Mouse (Mus musculus): ENCODE results near the gene Itgb5. TPM values are rescaled to one million over a fixed set of nuclear protein-coding genes. Genes with fewer than 3 reads are reported as not detected.

The Itgb5 gene
- polyA plus RNA-seq, 2 experiments: 10.8 to 14.1 TPM

DNA sequence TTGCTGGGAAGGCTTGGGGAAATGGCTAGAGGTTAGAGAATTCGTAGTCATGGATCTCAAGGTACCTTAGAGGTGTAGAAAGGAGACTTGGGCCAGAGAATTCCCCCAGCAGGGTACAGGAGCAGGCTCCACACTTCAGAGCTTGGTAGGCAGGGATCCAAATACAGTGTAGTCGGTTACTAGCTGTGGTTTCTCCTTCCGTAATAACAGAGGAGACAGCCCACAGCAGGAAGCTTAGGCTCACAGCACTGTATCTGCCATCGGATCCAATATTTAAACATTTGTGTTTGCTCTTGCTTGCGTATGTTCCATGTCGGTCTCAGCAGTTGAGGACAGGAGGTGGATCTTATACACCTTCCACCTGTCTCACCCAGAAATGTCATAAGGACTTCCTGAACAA lies 33.6 kb upstream of the Itgb5 start:
- no peak for DNase-seq (ENCODE audit: low read depth in 3 of 3, low spot score in 3 of 3)
- Histone ChIP-seq H3K27ac (no peak overlapping the region), H3K4me1 (replicated peaks; ENCODE audit: control insufficient read depth in 2 of 2, insufficient read depth in 2 of 2, low read length in 1 of 2) (peaks cover 4 to 17% of the 10 kb centered on the region in 2 experiments; a peak in 3 of 4 replicates), H3K9me3 (ENCODE audit: control insufficient read depth, low read length) (no peaks in the 10 kb centered on the region), H3K9ac (replicated peaks) (no peak overlapping the region), H3K36me3 (replicated peaks; ENCODE audit: control insufficient read depth, insufficient read depth, low read depth) (no peaks in the 10 kb centered on the region), H3K4me2 (ENCODE audit: low read depth) (no peak overlapping the region), H3K4me3 (ENCODE audit: insufficient read depth in 1 of 2, low read depth in 2 of 2, low read length in 2 of 2) (no peak overlapping the region), H3K27me3 (ENCODE audit: control insufficient read depth, insufficient read depth, low read length) (no peaks in the 10 kb centered on the region)
- no peak for ATAC-seq (ENCODE audit: insufficient read depth)
- TF ChIP-seq EP300 (IDR thresholded peaks at IDR 0.05; ENCODE audit: low read depth) (no peak), CTCF (IDR thresholded peaks at IDR 0.05; ENCODE audit: low read depth) (no peak)
- 13% methylated on average over 6 of the region's 6 CpGs for WGBS (ENCODE audit: insufficient replicate concordance)

DNA sequence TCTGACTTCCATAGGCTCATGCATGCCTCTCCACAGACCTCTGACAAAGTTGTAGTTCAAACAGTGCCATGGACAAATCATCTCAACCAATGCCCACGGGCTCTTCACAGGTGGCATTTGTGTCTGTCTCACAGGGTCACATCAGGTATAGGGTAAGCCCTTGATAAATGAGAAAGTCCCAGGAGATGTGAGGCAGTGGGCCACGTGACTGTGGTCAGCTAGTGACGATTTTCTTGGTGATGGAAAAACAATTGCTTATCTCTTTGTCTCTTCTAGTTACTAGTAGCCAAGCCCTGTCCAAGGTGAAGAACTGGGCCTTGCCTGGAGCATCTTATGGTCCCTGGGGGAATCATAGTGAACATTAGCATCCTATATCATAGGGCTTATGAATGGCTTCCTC lies 32.7 kb upstream of the Itgb5 start:
- 40% methylated on average over 3 of the region's 3 CpGs for WGBS (ENCODE audit: insufficient replicate concordance)
- no peak overlapping the region for H3K4me2 ChIP-seq (ENCODE audit: low read depth)
- no peaks in the 10 kb centered on the region for H3K27me3 ChIP-seq (ENCODE audit: control insufficient read depth, insufficient read depth, low read length)
- no peaks in the 10 kb centered on the region for H3K36me3 ChIP-seq (replicated peaks; ENCODE audit: control insufficient read depth, insufficient read depth, low read depth)
- no peak for ATAC-seq (ENCODE audit: insufficient read depth)
- no peak for DNase-seq (ENCODE audit: low read depth in 3 of 3, low spot score in 3 of 3)
- H3K9ac ChIP-seq (replicated peaks): no peak overlapping the region
- no peak overlapping the region for H3K4me3 ChIP-seq (ENCODE audit: insufficient read depth in 1 of 2, low read depth in 2 of 2, low read length in 2 of 2)
- H3K9me3 ChIP-seq (ENCODE audit: control insufficient read depth, low read length): no peaks in the 10 kb centered on the region
- TF ChIP-seq EP300 (IDR thresholded peaks at IDR 0.05; ENCODE audit: low read depth) (no peak), CTCF (IDR thresholded peaks at IDR 0.05; ENCODE audit: low read depth) (no peak)
- H3K27ac ChIP-seq: no peak overlapping the region
- H3K4me1 ChIP-seq (replicated peaks; ENCODE audit: control insufficient read depth in 2 of 2, insufficient read depth in 2 of 2, low read length in 1 of 2): peaks cover 4 to 17% of the 10 kb centered on the region in 2 experiments; a peak in 3 of 4 replicates

DNA sequence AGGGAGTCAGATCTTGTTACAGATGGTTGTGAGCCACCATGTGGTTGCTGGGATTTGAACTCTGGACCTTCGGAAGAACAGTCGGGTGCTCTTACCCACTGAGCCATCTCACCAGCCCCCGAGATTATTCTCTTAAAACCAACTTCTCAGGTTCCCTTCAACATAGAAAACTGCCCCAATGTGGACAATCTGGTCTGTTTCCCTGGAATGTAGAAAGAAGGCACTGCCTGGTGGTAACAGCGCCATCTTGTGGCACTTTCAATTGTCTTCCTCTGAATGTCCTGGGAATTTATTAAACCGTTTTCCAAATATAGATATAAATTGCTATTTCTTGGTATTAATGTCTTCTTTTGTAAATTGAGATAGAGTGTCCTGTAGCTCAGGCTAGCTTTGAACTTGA lies 31.6 kb upstream of the Itgb5 start:
- WGBS (ENCODE audit: insufficient replicate concordance): 27% methylated on average over 5 of the region's 5 CpGs
- ATAC-seq (ENCODE audit: insufficient read depth) (no peak), DNase-seq (ENCODE audit: low read depth in 3 of 3, low spot score in 3 of 3) (peak in 1 of 3 experiments; percentile 31)
- Histone ChIP-seq H3K36me3 (replicated peaks; ENCODE audit: control insufficient read depth, insufficient read depth, low read depth) (no peaks in the 10 kb centered on the region), H3K4me2 (ENCODE audit: low read depth) (no peak overlapping the region), H3K27ac (no peak overlapping the region), H3K4me3 (ENCODE audit: insufficient read depth in 1 of 2, low read depth in 2 of 2, low read length in 2 of 2) (no peak overlapping the region), H3K9ac (replicated peaks) (no peak overlapping the region), H3K9me3 (ENCODE audit: control insufficient read depth, low read length) (no peaks in the 10 kb centered on the region), H3K4me1 (replicated peaks; ENCODE audit: control insufficient read depth in 2 of 2, insufficient read depth in 2 of 2, low read length in 1 of 2) (peaks cover 4 to 14% of the 10 kb centered on the region in 2 experiments; a peak in 3 of 4 replicates), H3K27me3 (ENCODE audit: control insufficient read depth, insufficient read depth, low read length) (no peaks in the 10 kb centered on the region)
- peak; percentile 73 for TF ChIP-seq CTCF (IDR thresholded peaks at IDR 0.05; ENCODE audit: low read depth)
- TF ChIP-seq EP300 (IDR thresholded peaks at IDR 0.05; ENCODE audit: low read depth): no peak

DNA sequence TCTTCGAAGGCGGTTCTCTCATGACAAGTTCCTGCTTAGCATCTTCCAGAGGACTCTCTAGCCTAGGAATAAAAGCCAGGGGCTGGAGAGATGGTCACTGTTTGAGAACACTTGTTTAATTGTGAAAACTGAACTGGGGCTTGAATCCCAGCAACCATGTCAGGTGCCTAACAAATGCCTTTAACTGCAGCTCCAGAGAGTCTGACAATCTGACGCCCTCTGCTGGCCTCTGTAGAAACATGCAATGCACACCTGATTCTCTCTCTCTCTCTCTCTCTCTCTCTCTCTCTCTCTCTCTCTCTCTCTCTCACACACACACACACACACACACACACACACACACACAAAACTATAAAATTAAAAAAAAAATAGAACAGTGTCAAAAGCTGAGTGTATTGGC lies 19.5 kb upstream of the Itgb5 start:
- WGBS (ENCODE audit: insufficient replicate concordance): 70% methylated on average over 3 of the region's 3 CpGs
- no peak overlapping the region for H3K9ac ChIP-seq (replicated peaks)
- H3K36me3 ChIP-seq (replicated peaks; ENCODE audit: control insufficient read depth, insufficient read depth, low read depth): no peaks in the 10 kb centered on the region
- H3K27me3 ChIP-seq (ENCODE audit: control insufficient read depth, insufficient read depth, low read length): no peaks in the 10 kb centered on the region
- ATAC-seq (ENCODE audit: insufficient read depth) (no peak), DNase-seq (ENCODE audit: low read depth in 3 of 3, low spot score in 3 of 3) (no peak)
- H3K4me1 ChIP-seq (replicated peaks; ENCODE audit: control insufficient read depth in 2 of 2, insufficient read depth in 2 of 2, low read length in 1 of 2): no peaks in the 10 kb centered on the region
- no peak overlapping the region for H3K27ac ChIP-seq
- no peak overlapping the region for H3K4me3 ChIP-seq (ENCODE audit: insufficient read depth in 1 of 2, low read depth in 2 of 2, low read length in 2 of 2)
- no peaks in the 10 kb centered on the region for H3K9me3 ChIP-seq (ENCODE audit: control insufficient read depth, low read length)
- no peak overlapping the region for H3K4me2 ChIP-seq (ENCODE audit: low read depth)
- TF ChIP-seq EP300 (IDR thresholded peaks at IDR 0.05; ENCODE audit: low read depth) (no peak), CTCF (IDR thresholded peaks at IDR 0.05; ENCODE audit: low read depth) (peak; percentile 55)

DNA sequence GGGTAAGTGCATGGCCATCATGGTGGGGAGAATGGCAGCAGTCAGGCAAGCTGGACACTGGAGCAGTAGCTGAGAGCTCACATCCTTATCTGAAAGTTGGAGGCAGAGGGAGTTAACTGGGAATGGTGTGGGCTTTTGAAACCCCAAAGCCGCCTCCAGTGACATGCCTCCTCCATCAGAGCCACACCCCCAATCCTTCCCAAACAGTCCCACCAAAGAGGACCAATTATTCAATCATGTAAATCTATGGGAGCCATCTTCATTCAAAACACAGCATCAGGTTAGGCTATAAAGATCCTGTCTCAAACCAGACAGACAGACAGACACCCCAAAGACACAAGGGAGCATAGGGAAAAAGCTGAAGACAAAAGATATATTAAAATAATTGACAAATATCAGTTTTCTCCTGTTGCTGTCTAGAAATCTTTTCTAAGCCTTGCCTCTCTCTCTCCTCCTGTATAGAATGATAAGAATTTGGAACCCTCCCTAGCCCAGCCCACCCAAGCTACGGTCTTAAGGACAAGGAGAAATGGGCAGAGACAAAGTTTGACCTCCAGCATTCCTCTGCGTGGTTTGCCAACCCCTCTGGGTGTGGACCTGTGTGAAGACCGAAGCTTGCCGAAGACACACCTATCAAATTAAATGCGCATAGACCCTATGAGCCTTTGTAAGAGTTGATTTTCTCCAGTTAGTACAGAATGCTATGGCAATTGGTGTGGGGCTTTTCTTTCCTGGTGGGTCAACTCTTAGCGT lies 10.9 kb upstream of the Itgb5 start:
- Histone ChIP-seq H3K9me3 (ENCODE audit: control insufficient read depth, low read length) (no peaks in the 10 kb centered on the region), H3K4me3 (ENCODE audit: insufficient read depth in 1 of 2, low read depth in 2 of 2, low read length in 2 of 2) (no peak overlapping the region), H3K36me3 (replicated peaks; ENCODE audit: control insufficient read depth, insufficient read depth, low read depth) (no peaks in the 10 kb centered on the region), H3K27ac (no peak overlapping the region), H3K27me3 (ENCODE audit: control insufficient read depth, insufficient read depth, low read length) (no peaks in the 10 kb centered on the region), H3K4me1 (replicated peaks; ENCODE audit: control insufficient read depth in 2 of 2, insufficient read depth in 2 of 2, low read length in 1 of 2) (0 out of 4 replicates have a peak, but pooled peaks cover 0 to 2% of the 10 kb centered on the region in 2 experiments), H3K9ac (replicated peaks) (no peak overlapping the region), H3K4me2 (ENCODE audit: low read depth) (no peak overlapping the region)
- TF ChIP-seq EP300 (IDR thresholded peaks at IDR 0.05; ENCODE audit: low read depth) (no peak), CTCF (IDR thresholded peaks at IDR 0.05; ENCODE audit: low read depth) (no peak)
- WGBS (ENCODE audit: insufficient replicate concordance): 67% methylated on average over 7 of the region's 7 CpGs
- ATAC-seq (ENCODE audit: insufficient read depth) (no peak), DNase-seq (ENCODE audit: low read depth in 3 of 3, low spot score in 3 of 3) (no peak)

Measured in liver, embryonic 14.5 days (tissue).